Mouse (Mus musculus): Measurements from ENCODE around the gene Igsf8. TPM values are rescaled to one million over a fixed set of nuclear protein-coding genes. Genes with fewer than 3 reads are reported as not detected.

The Igsf8 gene
- 53.7 and 58.4 TPM in 2 replicates for total RNA-seq (2014; fragmentation: Nextera tagmentation)
- total RNA-seq (2017), result 24.8 and 25.0 TPM in 2 replicates

DNA sequence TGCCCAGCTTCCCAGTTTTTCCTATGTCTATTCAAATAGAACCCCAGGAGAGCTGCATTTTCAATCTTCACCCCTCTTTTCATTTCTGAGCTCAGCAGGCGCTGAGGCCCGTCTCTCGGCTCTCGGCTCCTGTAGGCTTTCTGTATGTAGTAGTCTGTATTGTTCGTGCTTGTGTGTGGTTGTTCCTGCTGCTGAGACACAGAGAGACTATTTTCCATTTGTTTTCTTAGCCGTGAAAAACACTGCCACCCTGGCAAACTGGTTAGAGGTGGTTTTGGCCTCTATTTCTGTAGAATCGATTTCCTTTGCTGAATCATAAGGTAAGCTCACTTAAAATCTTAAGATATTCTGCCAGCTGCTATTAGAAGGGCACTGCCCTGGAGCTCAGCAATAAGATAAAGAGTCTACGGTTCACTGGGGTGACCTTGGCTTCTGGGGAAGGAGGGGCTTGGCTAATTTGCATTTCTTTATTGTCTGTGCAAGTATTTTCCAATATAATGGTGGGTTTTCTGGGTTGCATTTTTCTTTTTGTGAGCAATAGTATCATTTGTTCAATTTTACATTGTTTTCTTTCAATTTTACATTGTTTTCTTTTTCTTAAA is at the start of gene Igsf8:
TSS of gene Igsf8 (plus strand) at position 165 of the 602 bp plus-strand sequence.
- ATAC-seq (replicated peaks; ENCODE audit: poor library complexity, severe bottlenecking), result no peak

DNA sequence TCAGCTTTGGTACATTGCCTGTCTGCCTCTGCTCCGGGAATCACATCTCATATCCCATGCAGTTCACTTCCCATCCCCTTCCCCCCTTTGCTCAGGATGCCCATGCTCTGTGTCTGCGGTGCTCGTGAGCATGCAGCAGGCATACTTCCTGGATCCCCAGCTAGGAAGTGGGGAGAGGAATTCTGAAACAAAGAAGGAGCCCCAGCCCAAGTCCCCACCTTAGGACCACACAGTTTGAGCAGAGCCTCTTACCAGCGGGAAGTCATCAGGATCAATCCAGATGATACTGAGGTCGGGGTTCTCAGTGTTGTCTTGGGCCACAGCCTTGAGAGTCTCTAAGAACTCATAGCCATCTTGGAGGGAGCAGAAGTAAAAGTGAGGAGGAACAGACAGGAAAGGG is 48.7 kb upstream of the Igsf8 start:
- ATAC-seq (replicated peaks; ENCODE audit: poor library complexity, severe bottlenecking), result no peak

DNA sequence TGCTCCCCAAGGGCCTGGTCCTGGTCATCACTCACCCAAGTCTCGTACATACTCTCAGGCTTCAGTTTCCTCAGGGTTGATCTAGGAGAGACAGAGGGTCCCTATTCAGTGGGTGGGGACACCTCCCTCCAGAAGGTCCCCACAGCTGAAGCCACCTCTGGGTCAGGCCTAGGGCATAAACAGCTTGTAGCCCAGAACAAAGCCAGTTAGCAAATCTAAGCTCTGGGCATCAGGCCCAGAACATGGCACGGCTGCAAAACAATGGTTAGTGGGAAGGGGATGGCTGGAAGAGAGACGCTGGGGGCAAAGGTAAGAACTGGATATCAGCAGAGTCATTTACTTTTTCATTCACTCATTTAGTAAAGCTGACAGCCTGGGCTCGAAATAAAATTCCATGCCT is 47.7 kb upstream of the Igsf8 start:
- ATAC-seq (replicated peaks; ENCODE audit: poor library complexity, severe bottlenecking), result no peak

DNA sequence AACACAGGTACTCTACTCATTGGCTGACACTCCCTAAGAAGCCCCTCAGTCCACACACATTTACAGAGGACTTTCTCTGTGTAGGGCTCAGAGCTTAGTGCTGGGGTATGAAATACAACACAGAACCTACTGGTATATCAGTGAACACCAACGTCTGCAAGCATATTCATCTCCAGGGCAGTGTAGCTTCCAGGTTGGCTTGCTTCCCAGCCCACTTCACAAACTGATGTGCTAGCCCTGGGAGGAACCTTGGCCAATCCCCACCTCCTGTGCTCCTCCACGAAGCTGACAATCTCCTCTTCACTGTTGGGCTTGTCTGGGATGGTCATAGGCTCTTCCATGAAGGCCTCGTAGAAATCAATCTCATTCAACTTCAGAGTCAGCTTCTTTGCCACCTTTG is 46.7 kb upstream of the Igsf8 start:
- no peak for ATAC-seq (replicated peaks; ENCODE audit: poor library complexity, severe bottlenecking)

DNA sequence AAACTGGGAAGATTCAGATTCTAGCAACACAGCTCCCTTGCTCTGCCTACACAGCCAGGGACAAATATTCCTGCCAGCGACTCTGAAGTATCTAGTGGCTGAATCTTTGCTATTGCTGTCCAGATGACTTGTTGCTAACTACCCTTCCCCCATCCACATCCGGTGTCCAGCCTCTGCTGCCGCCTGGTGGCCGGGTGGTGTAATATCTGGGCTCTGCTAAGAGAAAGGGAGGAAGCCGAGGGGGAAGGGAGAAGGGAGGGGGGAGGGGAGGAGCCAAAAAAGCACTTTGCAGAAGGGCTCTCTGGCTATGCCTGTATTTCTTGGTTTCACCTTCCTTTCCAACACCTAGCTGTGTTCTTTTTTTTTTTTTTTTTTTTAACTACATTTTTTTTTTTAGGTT is 44.3 kb upstream of the Igsf8 start:
- ATAC-seq (replicated peaks; ENCODE audit: poor library complexity, severe bottlenecking), result peak; percentile 98

DNA sequence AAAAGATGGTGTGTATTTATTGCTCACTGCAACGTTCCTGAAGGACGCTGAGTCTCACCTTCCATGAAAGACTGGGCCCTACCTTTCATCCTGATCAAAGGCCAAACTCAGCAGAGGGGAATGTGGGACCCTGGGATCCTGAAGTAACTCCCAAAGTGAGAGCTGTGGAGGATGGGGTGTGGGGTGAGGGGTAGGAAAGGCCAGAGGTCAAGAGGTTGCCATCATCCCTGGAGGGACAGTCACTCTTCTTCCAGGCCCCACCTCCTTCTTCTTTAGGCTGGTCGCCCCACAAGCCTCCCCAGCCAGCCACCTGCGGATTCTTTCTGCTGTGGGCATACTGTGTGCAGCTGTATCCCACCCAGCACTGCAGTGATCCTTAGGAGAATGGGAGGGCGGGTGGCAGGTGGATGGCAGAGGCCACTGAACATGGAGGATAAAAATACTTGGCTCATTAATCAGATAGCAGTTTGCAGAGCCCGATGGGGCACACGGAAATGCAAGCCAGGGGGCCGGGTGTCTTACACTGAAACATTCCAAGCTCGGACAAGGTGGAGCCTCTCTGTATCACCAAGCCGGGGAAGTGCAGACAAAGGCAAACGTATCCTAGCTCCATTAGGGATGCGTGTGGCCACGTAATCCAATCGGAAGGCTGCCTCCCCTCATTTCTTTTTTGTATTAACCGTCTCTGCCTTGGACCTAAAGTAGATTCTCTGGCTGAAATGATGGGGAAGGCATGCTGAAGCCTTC is 43.1 kb upstream of the Igsf8 start:
- no peak for ATAC-seq (replicated peaks; ENCODE audit: poor library complexity, severe bottlenecking)

DNA sequence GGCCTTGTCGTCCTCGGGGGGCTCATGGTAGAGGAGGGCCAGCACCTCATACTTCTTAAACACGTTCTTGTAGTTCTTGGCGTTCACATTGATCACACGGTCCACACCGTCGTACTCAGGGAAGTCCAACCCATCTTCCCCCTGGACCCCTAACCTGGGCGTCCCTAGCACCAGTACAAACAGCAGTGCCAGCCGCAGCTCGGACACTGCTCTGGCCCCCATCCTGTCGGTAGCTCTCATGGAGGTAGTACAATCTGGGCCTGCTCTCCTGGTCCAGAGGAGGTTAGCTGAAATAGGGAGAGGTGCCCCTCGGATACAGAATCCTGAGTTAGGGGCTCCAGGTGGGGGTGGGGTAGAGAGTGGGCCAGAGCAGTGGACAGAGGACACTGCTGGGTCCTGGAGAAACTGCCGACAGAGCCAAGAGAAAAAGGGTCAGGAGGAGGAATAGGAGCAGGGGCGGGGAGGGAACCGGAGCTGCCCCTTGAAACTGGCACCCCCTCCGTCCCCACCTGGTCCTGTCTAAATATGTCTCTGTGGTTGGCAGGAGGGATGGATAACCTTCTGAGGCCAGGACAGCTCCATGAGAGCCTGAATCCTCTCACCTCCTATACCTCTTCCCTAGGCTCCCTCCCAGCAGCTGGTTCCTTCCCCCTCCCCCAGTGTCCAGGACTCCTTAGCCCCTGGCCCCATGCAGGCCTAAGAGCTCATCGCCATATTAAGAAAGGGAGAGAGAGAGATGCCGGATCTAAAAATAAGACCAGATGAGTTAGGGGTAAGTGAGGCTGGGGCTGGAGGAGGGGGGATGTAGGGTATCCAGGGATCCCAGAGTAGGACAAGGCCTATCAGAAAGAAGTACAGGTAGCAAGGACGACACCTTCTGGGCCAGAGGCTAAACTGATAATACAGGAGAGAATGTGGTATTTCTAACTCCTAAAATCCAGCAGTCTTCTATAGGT is 41.7 kb upstream of the Igsf8 start, which contains the start of gene Casq1:
TSS of gene Casq1 (minus strand) at position 418 of the 956 bp plus-strand sequence.
- no peak for ATAC-seq (replicated peaks; ENCODE audit: poor library complexity, severe bottlenecking)

DNA sequence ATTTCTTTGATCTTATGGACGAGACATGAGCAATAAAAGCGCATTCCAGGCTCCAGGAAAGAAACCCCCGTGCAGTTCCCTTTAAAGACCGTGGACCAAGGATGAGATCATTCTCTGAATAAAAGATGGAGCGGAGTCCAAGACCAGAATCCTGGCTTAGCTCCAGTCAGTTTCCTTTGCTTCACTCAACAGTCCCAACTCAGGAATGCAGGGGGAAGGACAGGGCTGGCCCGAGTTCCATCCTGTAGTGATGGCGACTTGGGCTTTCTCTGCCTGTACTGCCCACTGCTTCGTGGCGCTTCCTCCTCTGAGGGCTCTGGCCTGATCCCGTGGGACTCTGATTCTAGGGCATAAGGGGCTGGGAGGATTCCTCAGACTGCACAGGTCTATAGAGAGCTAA is 41.0 kb upstream of the Igsf8 start:
- no peak for ATAC-seq (replicated peaks; ENCODE audit: poor library complexity, severe bottlenecking)

DNA sequence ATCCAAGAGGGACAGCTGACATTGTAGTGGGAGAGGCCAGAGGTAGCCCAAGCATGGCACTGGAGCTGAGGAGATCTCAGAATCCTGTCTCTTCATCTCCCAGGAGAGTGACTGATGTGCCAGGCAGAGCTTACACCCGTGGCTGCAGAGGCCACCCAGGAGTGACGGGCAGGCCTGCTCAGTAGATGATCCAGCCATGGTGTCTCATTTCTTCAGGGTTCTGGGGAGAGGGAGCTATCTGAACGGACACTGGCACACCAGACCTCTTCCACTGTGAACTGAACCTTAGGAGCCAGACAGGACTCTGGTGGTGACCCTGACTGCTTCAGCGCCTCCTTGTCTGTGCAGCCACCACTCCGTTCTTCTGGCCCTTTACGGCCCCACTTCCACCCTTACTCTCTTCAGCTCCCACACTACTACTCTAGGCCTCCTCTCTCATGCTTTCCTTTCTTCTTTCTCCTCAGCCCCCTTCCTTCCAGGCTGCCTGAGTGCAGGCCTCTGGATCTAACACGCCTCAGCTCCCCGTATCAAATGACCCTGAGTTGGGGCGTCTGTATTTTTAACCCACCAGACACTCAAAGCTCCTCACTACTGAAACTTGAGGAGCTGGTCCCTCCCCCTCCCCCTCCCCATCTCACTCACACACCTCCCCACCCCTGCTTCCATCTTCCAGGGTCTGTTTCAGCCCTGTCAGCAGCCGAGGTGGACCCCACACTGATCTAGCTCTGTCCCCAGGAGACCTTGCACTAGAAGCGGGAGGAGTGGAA is 40.0 kb upstream of the Igsf8 start:
- ATAC-seq (replicated peaks; ENCODE audit: poor library complexity, severe bottlenecking), result no peak

DNA sequence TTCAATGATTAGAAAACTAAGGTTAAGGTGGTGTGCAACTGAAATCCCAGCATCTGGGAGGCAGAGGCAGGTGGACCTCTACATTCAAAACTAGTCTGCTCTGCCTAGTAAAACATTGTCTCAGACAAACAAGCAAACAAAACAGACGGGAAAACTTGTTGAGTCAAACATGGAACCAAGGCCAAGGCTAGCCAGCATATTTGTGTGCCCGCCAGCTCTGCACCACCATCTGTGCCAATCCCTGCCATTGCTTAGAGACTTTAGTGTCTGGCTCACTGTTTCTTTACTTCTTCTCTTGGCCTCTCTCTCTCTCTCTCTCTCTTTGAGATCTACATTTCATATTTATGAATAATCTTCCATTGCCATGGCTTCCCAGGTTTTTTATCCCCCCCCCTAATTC is 33.2 kb upstream of the Igsf8 start:
- ATAC-seq (replicated peaks; ENCODE audit: poor library complexity, severe bottlenecking), result no peak

DNA sequence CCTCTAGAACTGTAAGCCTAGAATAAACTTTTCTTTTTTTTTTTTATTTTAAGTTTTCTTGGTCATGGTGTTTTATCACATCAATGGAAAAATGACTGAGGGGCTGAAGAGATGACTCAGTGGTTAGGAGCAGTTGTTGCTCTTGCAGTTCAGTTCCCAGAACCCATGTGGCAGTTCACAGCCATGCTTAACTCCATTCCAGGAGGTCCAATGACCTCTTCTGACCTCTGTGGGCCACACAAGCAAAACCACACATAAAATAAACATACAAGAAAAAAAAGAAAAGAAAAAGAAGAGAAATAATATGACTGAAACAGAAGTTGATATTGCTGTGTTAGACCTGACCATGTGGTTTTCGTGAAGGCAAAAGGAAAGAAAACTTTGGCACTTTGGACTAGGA is 32.2 kb upstream of the Igsf8 start:
- ATAC-seq (replicated peaks; ENCODE audit: poor library complexity, severe bottlenecking), result no peak

DNA sequence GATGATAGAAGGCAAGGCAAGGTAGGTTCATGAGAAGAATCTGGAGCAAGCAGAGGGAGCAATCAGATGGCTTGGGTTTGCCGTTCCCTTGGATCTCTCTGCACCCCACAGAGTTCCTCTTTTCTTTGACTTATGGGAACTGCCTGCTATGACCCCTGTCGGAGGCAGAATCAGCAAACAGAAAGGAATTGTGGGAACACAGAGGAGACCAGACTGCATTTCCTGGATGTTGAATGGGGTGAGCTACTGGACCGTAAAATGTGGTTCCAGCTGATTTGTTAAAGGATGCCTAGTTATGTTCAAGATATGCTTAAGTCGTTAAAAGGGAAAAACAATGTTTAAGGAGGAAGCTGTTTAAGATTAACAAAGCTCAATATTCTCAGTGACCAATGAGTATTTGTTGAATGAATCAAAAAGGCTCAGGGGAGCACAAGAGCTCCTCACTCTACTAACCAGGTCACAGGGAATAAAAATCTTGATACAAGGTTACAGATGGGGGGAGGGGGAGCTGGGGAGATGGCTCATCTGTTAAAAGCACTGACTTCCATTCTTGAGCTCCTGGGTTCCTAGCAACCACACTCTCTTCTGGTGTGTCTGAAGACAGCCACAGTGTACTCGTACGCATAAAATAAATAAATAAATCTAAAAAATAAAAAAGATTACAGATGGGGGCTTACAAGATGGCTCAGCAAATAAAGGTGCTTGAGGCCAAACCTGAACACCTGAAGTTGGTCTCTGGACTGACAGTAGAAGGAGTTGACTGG is 20.3 kb upstream of the Igsf8 start:
- ATAC-seq (replicated peaks; ENCODE audit: poor library complexity, severe bottlenecking), result peak; percentile 93

DNA sequence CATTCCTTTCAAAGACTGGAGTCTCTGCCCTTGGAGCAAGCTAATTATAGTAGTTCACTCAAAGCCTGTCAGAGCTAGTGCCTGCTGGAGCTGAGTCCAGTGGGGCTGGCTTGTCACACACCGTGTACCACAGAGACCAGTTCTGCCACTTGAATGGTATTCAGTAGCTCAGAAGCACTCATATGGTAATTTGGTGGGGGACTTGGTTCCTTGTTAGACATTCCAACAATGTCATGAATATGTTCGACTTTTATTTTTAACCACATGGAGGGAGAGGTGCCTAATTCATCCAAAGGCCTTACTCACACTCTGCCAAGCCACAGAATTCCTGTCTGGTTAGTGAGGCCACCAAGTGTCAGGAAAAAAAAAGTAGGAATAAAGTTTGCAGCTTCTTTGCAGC is 19.0 kb upstream of the Igsf8 start:
- ATAC-seq (replicated peaks; ENCODE audit: poor library complexity, severe bottlenecking), result no peak

DNA sequence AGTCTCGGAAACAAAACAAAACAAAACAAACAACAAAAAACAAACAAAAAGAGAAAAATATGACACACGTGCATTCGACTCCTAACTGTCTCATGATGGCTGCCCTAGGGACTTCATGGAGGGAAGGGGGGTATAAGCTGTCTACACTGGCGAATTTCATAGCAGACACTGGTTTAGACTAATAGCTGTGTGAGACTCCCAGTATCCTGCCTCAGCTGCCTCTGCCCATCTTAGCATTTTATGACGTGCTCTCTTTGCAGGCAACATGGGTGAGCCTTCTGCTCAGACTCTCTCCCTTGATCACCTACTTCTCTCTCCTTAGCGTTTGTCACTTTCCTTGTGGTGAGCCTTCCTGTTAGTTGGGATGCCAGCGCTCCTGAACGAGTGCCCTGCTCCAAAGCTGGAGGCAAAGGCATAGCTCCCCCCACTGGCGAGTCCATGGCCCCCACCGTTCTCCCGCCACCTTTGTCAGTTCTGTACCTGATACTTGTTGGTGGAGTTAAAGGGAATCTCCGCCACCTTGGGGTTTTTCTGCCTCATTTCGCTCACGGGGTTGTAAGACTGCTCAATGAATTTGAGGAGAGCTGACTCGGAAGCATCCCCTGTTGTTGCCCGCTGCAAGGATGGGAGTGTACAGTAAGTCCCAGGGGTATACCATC is 17.8 kb upstream of the Igsf8 start:
- no peak for ATAC-seq (replicated peaks; ENCODE audit: poor library complexity, severe bottlenecking)

DNA sequence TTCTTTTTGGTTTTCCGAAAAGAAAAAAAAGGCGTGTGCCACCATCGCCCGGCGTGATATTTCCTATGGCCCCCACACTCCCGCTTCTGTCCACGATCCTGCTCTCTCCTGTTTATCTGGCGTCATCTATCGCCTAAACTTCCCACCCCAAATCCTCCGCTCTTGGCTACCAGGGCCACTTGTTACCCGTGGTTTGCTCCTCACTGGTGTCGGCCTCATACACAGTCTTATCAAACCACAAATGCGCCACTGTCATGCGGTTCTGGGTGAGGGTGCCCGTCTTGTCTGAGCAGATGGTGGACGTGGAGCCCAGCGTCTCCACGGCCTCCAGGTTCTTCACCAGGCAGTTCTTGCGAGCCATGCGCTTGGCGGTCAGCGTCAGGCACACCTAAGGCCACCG is 16.8 kb upstream of the Igsf8 start:
- ATAC-seq (replicated peaks; ENCODE audit: poor library complexity, severe bottlenecking), result 0 out of 2 replicates have a peak, but pooled peaks have one; percentile 9

DNA sequence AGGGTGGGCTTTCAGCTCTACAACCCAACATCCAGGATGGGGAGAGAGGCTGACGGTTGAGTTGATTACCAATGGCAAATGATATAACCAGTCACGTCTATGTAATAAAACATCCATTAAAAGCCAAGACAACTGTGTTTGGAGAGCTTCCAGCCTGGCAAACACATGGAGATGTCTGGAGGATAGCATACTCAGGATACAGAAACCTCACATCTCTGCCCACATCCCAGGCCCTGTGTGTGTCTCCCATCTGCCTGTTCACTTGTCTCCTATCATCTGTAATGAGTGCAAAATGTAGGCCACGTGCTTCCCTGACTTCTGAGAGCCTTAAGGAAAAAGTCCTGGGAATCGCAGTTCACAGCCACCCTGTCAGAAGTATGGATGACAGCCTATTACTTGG is 14.2 kb upstream of the Igsf8 start:
- no peak for ATAC-seq (replicated peaks; ENCODE audit: poor library complexity, severe bottlenecking)

DNA sequence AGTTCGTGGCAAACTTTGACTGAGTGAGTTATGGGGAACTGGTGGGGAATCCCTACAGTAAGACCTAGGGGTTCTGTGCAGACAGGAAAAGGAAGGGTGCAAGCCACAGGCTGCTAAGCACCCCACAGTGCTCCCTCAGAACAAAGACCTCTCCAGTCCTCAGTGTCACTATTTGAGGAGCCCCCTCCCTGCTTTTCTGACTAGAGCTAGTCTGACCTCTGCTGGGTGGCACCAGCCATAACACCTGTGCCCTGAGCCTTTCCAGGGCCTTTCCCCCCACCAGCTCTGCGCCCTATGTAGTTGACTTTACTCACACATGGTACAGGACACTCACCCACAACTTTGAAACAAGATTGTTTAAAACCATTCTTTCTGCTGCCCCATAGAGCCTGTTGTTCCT is 13.8 kb upstream of the Igsf8 start:
- ATAC-seq (replicated peaks; ENCODE audit: poor library complexity, severe bottlenecking), result peak; percentile 73

DNA sequence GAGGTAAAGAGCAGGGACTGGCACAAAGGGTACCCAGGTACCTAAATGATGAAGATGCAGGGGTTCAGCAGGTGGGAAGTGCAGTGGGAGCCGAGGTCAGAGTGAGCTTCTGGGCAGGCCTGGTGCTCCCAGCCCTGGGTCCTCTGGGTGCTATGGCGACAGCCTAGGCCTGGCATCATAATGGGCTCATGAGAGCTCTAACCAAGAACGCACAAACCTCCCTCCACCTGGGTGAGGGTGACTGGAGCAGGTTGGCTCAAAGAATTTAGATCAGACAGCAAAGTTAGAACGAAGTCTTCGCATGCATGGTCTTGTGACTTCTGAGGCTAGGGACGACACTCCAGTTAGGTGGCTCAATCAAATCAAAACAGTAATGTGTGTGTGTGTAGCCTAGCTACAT is 3.1 kb upstream of the Igsf8 start, which contains the start of gene Atp1a4:
TSS of gene Atp1a4 (minus strand) at position 101 of the 400 bp plus-strand sequence.
- no peak for ATAC-seq (replicated peaks; ENCODE audit: poor library complexity, severe bottlenecking)

DNA sequence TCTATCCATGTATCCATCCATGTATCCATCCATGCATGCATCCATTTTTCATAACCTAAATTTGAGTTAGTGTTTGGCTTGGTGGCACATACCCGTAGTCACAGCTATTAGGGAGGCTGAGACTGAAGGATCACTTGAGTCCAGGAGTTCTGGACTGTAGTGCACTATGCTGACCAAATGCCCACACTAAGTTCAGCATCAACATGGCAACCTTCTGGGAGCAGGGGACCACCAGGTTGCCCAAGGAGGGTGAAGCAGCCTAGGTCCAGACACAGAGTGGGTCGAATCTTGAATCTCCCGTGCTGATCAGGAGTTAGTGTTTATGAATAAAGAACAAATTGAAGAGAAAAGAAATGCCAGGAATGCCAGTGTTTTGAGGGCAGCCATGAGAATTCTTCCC is 9.8 kb downstream of the Igsf8 start:
- no peak for ATAC-seq (replicated peaks; ENCODE audit: poor library complexity, severe bottlenecking)

All from granulocyte monocyte progenitor cell, adult 5-6 weeks (primary cell).